Mouse (Mus musculus) CD8-positive naive resting alpha-beta T cell, adult 2 months (primary cell): ENCODE results near the gene Commd6.
"Not testable (repeated sequence)": the region's sequence is repeated elsewhere in the genome, so short reads cannot be mapped to it uniquely, and the experiment has no call there.

Source experiments
- DNase-seq, 2 experiments: peaks; one replicate each; pipeline ENCODE4 v3.0.0; 2022; ENCODE audit warnings: low read depth in 2 of 2, low spot score in 2 of 2

The Commd6 gene

GRCm38 (mm10) chr14:101610701-101611100 lies 29.8 kb downstream of the Commd6 start:
- DNase-seq: no peak

- DNase-seq: peak; percentile 6 to 11
Measured at GRCm38 (mm10) chr14:101608519-101609368, 31.7 kb downstream of the Commd6 start, which contains the start of gene Tbc1d4. Tbc1d4 (minus strand) TSS chr14:101609191.

DNA sequence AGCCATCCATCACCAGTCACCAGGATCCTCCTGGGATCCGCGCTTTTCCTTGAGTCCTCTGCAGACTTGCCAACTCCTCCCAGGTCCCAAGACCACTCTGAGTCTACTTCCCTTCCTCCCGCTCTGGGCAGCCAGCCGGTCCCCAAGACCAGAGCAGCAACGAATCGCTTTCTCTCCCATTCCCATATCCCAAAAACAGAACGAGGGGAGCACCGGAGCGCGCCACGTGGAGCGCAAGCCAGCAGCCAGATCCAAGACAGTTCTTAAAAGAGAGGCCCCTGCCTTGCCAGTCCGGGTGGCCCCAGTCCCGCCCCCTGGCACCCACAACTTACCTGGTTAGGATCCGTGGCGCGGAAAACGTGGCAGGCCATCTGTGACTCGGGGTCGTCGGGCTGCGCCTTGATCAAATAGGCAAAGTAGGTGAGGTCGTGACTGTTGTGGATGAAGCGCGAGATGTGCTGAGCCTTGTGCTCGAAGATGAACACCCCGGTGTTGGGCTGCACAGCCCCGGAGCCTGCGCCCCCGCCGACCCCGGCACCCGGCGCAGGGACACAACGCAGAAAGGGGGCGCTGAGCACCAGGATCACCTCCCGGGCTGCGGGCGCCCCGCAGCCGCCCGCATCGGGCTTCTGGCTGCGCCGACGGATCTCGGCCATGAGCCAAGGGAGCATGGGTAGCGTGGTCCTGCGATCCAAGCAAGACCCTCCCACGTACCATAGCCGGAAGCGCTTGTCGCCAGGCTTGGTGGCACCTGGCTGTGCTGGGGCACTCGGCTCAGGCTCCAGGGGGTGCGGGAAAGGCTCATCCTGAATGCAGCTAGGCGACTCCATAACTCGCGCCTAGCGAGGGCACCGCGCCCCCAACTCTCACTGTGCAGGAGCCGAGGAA lies 32.6 kb downstream of the Commd6 start:
- DNase-seq: peak in 1 of 2 experiments; percentile 2

- no peak for DNase-seq
Measured at GRCm38 (mm10) chr14:101605843-101606242, 34.6 kb downstream of the Commd6 start.

GRCm38 (mm10) chr14:101602851-101603250 lies 37.6 kb downstream of the Commd6 start:
- no peak for DNase-seq

DNA sequence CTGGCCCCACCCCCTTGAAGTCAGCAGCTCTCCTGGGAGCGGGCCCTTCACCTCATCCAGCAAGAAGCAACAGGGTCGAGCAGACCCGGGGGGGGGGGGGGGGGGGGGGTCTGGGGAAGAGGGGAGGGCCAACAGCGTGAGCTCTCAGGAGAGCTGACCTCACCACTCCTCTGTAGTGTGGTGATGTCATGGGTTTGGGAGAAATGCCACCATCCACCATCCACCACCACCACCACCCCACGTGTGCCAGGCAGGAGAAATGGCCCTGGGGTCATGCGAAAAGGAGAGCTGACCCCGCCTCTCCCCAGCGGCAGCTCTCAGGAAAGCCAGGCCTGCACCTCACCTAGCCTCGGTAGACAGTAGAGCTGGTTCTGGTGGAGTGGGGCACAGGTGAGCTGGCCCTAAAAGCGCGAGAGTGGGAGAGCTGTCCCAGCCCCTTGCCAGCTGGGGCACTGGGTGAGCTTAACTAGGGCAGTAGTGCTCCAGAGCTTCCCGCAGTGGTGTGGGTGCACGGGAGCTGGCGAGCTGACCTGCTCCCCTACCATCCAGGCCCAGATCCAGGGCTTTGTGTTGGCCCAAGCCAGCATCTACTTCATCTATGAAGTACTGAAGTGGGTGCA lies 43.3 kb downstream of the Commd6 start:
- DNase-seq: no peak

DNA sequence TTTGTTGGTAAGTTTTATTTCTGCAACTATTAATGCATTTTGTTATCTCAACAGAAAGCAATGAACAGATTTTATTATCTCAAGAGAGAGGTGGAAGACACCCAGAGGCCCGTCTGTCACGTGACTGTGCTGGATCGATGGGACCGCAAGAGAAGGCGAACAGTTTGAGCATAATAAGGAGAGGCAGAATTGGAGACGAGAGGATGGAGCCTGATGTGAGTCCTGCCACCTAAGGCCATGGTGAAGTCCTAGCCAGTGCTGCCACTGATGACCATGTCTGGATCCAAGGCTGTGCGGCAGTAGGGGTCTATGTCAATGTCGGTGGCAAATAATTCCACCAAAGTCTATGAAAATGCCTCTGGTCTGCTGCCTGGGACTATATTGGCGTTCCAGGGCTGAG lies 43.8 kb downstream of the Commd6 start:
- DNase-seq: no peak

DNA sequence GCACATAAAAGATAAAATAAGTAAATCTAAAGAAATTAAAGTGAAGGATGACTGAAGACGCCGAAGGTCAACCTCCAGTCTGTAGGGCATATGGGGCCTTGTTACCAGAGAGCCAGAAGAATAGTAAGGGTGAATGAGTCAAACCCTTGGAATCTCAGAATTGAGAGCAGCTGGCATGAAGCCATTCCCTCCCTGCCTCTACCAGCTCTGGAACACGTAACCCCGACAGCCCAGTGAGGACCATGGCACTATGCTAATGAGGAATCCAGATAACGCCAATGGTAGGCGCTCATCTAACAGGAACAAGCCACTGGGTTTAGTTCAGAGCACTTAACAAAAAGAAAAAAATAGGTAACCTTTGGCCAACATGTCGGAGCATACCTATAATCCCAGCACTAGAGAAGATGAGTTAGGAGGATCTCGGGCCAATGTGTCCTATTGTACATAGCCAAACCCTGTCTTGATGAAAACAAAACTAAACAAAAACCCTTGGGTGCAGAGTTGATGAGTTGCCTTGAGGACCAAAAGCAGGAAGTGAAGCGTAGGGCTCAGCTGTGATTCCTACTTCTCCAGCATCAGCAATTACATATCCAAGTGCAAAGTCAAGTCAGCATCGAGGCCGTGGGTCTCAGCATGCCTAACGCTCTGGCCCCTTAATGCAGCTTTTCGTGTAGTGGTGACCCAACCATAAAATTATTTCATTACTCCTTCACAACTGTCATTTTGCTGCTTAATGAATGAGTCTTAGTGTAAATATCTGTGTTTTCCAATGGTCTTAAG lies 45.0 kb downstream of the Commd6 start:
- DNase-seq: no peak

- no peak for DNase-seq
Measured at GRCm38 (mm10) chr14:101594001-101594400, 46.5 kb downstream of the Commd6 start.

GRCm38 (mm10) chr14:101593340-101593739 lies 47.1 kb downstream of the Commd6 start:
- DNase-seq: no peak

DNA sequence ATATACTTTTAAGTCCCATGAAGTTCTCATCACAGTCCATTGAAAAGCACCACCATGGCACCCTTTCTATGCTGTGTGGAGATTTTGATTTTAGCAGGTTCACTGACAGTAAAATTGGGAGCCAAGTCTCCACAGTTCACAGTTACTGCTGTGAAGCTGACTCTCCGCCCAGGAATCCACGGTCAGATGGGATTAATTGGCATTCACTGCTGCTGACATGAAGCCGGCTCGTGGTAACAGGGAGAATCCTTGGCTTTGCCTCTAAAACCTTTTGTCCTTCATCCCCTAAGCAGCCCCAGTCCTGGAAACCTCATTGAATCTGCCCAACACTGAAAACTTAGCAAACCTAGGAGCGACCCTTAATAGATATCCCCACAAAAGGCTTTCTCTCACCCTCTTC lies 49.4 kb downstream of the Commd6 start:
- no peak for DNase-seq

DNA sequence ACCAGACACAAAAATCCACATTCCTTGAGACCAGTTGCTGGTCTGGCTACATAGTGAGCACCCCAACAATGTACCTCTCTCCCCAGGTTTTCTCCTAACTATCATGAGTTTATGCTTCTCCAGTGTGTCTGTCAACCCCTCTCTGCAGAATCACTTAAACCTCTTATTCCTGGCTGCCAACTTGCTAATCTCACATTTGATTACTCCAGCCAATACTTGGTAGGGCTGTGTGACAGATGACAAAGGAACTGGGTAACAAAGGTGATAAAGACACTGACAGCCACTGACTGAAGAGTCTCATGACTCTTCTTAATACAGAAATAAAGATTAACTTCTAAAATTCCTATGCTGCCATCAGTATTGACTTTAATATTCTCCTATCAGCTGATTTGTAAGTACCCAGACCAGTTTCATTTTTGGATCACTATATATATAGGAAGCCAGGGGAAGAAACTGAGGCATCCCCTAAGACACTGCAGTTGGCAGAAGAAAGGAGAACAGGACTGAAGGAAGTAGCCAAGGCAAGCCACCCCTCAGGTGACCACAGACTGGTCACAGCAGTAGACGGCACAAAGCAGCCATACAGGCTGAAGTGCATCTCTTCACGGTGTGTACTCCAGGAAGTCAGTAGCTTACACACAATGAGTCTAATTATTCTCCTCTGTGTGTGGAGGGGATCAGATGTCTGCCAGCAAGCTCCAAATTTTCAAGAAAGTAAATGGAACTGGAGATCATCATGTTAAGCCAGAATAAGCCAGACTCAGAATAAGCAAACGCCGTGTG lies 52.1 kb downstream of the Commd6 start:
- not testable (repeated sequence) for DNase-seq

DNA sequence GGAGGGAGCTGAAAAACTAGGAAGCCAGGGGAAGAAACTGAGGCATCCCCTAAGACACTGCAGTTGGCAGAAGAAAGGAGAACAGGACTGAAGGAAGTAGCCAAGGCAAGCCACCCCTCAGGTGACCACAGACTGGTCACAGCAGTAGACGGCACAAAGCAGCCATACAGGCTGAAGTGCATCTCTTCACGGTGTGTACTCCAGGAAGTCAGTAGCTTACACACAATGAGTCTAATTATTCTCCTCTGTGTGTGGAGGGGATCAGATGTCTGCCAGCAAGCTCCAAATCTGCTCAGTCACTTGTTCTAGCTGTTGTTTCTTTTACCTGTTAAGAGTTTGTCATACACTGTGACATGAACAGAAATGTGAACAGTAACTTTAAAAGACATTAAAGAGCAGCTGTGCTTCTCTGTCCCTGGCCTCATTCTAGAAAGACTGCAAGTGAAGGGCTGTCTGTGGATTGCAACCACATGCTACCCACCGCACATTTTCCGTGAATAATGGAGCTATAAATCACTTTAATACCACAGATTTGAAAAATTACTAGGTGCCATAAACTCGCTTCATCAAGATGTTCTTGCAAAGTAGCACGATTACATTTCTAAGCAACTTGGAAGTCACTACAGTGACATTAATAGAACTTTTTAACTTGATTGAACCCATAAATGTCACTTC lies 53.0 kb downstream of the Commd6 start:
- not testable (repeated sequence) for DNase-seq

DNA sequence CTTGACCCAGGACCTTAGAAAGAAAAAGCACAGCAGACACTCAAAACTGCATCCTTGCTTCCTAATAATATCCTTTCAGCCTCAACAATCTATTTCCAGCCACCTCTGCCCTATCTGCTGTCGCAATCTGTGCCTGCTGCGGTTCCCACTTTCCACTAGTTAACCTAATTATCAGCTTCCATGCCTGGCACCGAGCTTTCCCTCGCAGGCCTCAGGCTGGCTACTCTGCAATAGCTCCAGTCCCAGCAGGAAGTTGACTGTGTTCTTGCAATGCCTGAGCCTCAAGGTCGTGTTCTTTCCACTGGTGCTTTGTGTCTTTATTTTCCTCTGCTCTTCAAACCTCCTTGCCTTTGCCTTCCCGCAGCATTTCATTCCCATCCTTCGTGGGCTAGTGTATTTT lies 54.4 kb downstream of the Commd6 start:
- no peak for DNase-seq
